Mouse (Mus musculus) kidney, postnatal 25 days (tissue): ENCODE results near the gene Dnal1.

Source experiments
- DNase-seq, 2 experiments: peaks; one replicate each; pipeline ENCODE4 v3.0.0; 2021; ENCODE audit warnings: mixed read lengths in 2 of 2

Gene Dnal1

DNA sequence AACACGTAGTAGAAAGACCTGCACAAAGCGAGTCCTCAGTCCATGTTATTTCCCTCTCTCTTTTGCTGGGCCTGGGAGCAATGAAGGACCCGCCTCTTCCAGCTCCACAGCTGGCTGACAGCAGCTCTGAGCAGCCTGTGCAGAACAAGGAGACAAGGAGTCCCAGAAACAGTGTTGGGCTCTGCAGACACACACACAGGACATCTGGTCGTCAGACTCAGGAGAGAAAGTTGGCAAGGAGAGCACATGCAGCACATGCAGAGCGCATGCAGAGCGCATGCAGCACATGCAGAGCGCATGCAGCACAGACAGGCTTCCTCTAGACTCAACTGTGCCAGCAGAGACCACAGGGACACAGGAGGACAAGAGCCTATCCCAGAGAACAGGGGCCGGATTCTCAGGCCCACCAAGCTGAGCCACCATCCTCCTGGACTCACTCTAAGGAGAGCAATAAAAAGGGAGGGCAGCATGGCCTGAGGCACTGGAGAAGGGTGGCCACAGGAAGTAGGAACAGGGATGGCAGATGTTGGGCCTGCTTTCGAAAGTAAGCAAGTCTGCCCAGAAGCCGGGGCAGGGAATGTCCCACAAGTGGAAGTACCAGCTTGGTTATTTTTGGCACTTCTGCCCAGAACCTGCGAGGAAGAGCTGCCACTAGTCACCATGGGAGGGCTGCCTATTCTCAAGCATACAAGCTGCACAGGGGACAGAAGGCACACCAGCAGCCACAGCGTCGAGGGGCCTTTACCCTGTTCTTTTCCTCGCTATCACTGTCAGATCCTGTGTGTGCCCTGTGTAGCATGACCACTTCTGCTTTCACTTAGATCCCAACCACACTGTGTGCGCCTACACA lies 73.8 kb downstream of the Dnal1 start:
- DNase-seq: peak in 1 of 2 experiments; percentile 60

DNA sequence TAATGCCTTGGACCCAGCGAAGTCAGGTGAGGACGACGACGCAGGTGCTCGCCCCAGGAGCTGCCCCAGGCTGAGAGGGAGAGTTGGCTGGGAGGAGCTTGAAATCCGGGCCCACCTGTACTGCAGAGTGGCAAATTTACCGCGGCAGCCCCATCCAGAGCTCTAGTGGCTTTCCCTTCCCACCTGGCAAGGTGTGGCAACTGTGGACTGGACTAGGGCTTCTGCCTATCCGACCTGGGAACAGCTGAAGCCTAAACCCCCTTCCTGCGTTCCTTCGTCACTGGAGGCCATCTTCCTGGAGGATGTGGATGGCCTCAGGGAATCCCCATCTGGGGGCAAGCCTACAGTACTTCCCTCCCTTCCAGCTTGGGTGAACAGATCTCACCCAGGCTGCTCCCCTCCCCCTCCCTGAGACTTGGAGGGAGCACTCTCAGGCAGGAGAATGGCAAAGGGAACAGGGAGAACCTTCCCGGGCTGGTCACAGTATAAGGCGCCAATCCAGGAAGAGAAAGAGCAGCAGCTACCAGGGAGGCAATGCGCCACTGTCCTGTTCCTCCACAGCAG lies 74.8 kb downstream of the Dnal1 start:
- peak in 1 of 2 experiments; percentile 46 for DNase-seq

DNA sequence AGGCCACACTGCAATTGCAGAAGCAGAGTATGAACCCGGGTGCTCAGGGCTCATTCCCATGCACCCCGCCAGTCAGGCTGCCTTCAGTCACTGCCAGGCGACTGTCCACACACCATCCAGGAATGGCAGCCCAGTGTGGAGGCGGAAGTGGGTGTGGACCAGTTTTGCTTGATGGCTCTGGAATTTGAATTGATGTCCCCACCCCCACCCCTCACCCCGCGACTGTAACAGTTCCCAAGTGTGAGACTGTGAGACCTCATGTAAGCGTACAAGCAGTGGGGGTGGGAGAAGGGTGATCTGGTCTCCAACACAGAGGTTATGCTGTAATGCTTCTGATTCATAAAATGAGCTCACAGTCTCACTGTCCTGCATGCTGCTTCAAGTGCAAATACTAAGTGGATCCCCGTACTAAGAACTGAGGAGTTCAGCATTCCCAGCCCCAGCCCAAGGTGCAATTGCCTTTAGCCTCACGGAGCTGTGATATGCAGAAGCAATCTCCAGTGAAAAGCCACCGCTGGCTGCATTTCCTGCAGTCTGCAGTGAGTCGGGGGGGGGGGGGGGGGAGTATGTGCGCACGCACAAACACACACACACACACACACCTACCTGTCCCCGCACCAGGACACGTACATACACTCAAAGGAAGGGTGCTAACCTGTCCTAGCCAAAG lies 76.1 kb downstream of the Dnal1 start:
- DNase-seq: peak; percentile 50 to 72

DNA sequence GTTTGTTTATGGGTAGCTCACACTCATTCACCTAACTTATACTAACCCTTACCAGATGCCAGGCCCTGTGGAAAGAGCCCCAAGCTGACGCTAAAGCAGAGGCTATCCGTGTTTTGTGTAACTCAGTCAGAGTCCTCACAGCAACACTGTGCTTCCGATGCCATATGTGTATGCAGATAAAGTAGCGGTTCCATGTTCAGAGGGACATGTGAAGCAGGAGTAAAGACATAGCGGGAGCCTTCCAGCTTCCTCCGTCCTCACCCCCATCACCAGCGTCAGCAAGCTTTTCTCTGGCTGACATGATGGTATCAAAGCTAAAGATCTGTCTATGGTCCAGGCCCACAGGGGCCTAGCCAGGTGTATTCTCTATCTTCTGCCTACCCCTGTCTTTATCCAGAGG lies 77.0 kb downstream of the Dnal1 start:
- DNase-seq: peak in 1 of 2 experiments; percentile 27

DNA sequence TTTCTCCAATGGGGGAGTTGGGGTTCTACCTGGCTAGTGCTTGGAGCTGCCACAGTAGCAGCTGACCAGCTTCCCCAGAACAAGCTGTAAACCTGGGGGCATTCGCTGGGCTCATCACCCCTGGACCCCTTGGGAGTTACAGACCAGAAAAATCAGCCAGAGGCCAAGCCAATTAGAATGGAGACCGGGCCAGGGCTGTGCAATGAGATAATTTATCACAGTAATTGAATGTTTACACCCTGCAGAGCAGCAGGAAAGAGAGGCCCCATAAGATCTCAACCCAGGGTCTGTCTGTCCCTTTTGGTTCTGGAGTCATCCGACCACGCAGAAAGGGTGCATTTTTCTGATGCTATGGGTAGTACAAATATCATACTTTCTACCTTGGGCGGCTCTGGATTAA lies 77.6 kb downstream of the Dnal1 start:
- DNase-seq: peak in 1 of 2 experiments; percentile 35

DNA sequence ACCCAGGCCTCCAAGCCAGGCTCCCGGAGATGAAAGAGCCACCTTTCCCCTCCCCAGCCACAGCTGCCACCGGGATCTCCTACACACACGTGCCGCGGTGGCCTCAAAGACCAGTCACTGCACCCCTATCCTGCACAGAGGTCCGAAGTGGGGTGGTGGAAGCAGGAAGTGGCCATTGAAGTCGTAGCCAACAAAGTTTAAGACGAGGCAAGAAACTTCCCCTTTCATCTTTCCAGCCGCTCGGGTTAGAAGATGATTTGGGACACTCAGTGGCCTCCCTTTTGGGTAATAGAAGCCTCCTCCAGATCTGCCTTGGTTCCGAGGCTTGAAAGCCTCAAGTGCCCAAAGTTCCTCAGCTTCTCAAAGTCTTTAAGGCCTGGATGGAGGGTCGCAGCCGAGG lies 78.1 kb downstream of the Dnal1 start:
- DNase-seq: peak in 1 of 2 experiments; percentile 38

DNA sequence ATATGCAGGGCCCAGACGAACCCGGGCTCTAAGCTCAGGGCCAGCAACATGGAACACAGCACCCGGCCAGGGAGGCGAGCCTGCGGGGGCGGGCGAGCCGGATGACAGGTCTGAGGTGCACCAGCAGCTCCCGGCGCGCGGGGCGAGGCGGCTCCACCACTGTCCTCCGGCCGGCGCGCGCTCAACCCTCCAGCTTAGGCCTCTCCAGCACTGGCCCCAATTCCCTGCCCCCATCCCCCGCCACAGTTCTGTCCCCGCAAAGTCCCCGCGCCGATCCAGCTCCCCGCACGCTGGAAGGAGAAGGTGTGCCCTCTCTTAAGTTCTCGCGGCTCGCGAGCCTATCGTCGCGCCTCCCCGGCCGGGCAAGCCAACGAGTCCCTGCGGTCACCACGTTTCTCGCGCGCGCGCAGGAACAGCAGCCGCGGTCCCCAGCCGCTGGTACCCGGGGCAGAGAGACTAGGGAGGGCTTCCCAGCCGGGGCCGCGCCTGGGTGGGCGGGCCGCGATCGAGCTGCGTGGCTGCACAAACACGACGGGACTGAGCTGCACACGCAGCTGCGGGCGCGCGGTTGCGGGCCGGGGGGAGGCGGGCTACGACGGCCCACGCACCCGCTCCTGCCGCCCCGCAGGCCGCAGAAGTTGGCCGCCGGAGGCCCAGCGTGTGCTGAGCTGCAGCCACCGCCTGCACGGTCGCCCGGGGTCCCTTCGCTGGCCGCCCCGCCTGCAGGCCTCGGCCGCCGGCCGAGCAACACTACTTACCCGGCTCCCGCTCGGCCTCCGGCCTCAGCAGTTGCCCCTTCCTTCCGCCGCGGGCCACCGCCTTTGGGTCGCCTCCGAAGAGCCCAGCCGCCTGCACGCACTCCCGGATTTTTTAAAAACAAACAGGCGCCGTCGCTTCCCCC lies 78.8 kb downstream of the Dnal1 start:
- peak; percentile 59 to 85 for DNase-seq

DNA sequence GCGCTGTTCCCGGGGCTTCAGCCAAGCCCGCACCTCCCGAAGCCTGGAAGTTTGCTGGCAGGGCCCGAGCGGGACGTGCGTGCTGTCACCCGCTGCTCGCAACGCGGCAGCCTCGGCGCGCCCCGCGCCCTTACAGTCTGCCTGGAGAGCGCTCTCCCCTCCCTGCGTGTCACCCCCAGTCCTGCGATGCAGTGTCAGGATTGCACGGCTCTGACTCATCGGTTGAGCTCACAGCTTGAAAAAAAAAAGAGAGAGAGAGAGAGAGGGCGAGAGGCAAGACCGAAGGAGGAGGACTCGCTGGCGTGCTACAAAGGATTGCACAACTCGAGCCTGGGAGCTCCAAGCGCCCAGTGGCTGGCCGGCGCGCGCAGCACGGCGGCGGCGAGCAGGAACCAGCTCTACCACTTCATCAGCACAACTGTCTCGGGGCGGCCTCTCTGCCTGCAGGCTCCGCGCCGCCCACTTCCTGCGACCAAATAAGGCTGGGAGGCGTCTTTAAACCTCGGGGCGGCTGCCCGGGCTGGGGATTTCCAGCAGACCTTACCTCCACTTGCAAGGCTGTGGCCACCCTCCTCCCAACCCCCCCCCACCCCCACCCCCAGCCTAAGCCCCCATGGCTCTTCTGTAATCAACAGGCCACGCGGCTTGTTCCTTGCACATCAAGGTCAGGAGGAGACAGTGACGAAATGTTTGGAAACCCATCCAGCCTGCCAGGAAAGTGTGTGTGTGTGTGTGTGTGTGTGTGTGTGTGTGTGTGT lies 79.7 kb downstream of the Dnal1 start:
- DNase-seq: peak; percentile 95 to 98

DNA sequence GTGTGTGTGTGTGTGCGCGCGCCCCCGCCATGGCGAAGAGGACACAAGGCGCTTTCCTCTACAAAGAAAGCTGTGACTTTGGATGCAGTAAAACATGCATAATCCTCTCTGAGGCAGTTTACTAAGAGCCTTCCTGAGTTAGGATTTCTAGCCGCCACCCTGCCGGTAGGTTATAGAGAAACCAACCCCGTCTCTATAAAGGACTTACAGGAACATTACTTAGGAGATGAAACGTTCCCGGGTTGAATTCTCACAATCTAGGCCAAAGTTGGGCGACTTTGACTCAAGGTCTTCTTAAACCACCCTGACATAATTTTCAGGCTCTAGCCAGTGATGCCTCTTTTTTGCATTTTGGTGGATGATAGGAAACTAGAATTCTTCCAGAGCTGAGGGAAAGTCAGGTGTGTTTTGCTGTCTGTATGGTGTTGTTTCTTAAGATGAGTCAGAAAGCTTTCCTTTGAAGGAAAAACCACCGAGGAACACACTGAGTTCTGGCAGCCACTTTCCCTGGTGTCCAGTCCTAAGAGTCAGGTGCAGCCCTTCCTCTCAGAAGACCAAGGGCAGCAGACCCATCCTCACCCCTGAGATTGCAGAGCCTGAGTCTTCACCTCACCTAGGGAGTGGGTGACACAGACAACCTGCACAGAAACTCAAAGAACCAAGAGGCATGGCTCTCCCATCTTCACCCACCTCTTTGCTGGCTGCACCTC lies 80.4 kb downstream of the Dnal1 start:
- DNase-seq: no peak

DNA sequence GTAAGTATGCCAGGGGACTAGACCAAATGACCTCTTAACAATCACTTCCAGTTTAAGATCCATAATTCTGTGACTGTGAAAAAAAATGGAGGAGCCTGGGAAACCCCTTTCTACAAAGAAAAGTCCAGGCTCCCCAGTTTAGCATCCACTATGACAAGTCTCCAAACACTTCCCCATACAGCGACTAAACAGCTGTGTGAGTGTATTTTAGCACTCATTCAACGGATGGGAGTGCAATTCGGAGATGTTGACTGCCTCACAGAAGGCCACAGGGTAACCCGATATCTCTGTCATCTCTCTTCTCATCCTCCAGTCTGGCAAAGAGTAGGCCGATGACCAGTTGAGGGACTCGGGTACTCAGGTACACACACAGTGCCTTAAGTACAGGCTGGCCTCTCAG lies 81.0 kb downstream of the Dnal1 start:
- DNase-seq: no peak
